Mouse (Mus musculus) layer of hippocampus, adult 11-12 months (tissue): ENCODE data around the gene Cox8a.

Experiments used
- DNase-seq: peaks from one replicate; pipeline ENCODE4 v3.0.0; 2022; ENCODE audit warnings: low spot score

Gene Cox8a

DNA sequence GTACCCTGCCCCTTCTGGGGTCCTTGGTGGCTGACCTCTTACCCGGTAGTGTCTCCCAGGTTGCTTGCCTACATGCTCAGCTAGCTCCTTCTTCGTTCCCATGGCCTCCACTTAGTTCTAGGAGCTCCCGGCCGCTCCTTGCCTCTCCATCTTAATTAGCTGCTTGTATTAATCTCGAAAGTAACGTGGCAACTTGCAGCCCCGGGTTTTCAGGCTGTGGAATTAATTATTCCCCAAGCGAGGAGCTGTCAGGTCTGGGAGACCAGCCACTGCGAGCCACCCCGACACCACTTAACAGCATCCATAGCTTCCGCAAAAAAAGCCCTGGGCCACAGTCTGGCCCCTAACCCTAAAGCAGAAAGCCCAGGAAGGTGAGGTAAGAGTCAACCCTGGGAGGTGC lies 34.0 kb downstream of the Cox8a start:
- no peak for DNase-seq

GRCm38 (mm10) chr19:7182273-7182949 lies 35.0 kb downstream of the Cox8a start:
- DNase-seq: peak; percentile 58

DNA sequence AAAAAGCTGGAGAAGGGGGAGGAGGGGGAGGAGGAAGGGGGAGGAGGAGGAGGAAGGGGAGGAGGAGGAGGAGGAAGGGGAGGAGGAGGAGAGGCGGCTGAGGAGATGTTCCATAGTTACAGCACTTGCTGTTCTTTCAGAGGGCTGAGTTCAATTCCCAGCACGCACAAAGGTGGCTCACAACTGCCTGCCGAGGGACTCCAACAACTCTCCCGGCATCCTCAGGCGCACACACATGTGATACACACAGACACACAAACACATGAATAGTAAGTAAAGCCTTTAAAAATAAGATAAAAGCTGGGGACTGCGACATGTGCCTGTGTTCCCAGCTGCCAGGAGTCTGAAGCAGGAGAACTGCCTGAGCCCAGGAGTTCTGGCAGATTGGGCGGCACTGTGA lies 35.9 kb downstream of the Cox8a start:
- DNase-seq: no peak

- no peak for DNase-seq
Measured at GRCm38 (mm10) chr19:7180756-7181405, 36.5 kb downstream of the Cox8a start.

DNA sequence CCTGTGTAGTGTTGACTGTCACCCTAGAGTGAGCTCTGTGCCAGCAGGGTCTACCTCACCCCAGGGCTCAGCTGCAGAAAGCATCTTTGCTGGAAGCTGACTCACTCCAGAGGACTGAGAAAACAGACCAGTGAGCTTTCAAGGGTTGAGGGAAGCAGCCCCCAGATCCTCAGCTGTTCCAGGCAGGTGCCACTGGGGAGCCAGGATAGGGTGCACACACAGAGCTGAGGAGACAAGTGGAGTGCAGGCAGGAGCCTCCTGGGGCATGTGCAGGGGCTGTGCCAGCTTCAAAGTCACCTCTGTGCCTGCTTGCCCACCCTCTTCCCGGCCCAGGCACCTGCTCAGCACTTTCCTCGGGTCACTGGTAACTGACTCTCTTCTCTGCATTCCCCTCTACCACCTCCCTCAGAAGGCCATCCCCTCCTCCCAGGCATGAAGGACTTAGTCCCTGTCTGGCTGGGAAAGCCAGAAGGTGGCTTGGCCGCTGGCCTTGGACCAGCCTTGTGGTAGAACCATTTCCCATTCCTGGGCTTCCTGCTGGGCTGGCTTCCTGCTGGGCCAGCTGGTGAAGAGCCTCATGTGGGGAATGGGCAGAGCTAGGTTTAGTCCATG lies 38.5 kb downstream of the Cox8a start:
- DNase-seq: no peak

- no peak for DNase-seq
Measured at GRCm38 (mm10) chr19:7177804-7178511, 39.5 kb downstream of the Cox8a start.

GRCm38 (mm10) chr19:7176041-7176696 lies 41.2 kb downstream of the Cox8a start:
- no peak for DNase-seq

- peak; percentile 51 for DNase-seq
Measured at GRCm38 (mm10) chr19:7172051-7172866, 45.2 kb downstream of the Cox8a start.

- DNase-seq: no peak
Measured at GRCm38 (mm10) chr19:7171447-7171846, 46.0 kb downstream of the Cox8a start.

GRCm38 (mm10) chr19:7170916-7171315 lies 46.5 kb downstream of the Cox8a start:
- DNase-seq: no peak

DNA sequence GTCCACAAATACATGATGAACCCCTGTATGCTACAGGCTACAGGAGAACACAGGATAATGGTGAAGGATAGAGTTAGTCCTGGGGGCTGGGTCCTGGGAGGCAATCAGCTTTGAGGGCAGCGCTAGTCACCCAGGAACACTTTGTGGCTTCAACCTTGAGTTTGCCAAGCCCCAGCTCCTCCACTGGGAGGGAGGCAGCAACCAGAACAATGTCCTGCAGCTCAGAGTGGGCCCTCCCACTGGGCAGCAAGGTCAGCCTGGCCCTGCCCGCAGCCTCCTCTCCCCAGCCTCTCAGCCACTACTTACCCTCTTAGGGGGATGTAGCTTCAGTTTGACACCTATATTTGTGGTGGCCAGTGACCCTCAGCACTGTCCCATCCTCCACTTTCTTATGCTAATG lies 49.0 kb downstream of the Cox8a start:
- no peak for DNase-seq

DNA sequence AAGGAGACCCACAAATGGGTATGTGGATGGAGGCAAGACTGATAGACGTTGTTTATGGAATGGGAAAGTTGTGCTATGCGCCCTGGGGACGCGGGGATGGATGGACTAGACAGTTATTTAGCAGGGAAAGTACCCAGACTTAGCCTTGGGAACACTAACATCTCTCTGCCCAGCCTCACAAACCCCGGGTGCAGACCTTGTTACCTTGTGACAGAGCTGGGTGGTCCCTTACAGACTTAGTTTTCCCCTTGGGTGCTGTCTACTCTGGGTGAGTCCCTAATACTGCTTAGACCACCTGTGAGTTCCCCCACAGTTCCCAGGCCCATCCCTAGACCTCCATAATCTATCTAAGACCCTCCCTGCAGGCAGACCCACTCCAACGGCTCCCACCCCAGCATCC lies 50.6 kb downstream of the Cox8a start:
- DNase-seq: no peak

DNA sequence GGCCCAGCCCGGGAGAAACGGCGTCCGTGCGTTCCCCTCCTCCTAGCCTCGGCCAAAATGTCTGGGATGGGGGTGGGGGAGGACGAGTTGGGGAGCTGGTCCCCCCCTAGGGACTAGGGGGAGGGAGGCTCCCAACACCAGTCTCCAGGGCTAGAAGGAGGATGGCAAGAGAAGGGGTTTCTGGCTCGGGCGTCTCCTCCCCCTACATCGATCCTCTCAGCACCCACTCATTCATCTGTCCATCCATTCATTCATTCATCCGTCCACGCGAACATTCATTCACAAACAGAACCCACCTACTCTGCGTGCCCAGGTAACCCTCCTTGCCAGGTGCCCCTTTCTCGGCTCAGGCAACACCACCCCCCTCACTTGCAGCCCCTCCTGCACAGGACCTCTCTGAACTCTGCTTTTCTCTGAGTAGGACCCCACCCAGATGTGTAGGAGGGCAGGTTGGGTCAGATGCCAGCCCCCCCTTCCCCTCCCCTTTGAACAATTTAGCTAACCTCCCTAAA lies 51.2 kb downstream of the Cox8a start:
- no peak for DNase-seq

- DNase-seq: no peak
Measured at GRCm38 (mm10) chr19:7165509-7166199, 51.8 kb downstream of the Cox8a start.
